Mouse (Mus musculus): ENCODE results near the gene St13.

DNA sequence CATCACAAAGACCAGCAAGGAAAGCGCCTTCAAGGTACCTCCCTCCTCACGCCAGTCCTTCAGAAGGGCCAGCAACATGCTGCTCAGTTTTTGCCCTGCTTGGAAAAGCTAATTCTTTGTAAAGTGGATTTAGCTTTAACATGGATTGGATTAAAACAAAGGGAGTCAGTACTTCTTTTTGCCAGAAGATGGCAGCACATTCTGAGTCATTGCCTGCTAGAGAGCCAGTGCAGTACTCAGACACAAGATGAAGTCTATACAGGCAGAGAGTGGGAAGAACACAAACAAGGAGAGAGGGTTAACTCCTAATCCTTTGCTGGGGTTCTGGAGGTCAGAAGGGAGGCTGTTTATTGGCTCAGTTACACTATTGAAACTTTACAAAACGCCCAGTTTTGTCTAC lies 48.6 kb upstream of the St13 start:
- TF ChIP-seq CTCF (IDR thresholded peaks at IDR 0.05; ENCODE audit: low read depth, low read length), result peak; percentile 73
- no peak for TF ChIP-seq TAL1 (conservative IDR thresholded peaks at IDR 0.05; ENCODE audit: low read depth, low read length)
- no peak for TF ChIP-seq GATA1 (IDR thresholded peaks at IDR 0.05; ENCODE audit: borderline replicate concordance, low read length)
- TF ChIP-seq POLR2AphosphoS5 (IDR thresholded peaks at IDR 0.05; ENCODE audit: insufficient replicate concordance, low read depth, low read length), result no peak
- no peak for TF ChIP-seq GATA2 (IDR thresholded peaks at IDR 0.05; ENCODE audit: borderline replicate concordance, low read depth, low read length)
